Mouse (Mus musculus) intestine, postnatal 0 days (tissue): ENCODE data around the gene Ube2cbp. TPM values are rescaled to one million over a fixed set of nuclear protein-coding genes. Genes with fewer than 3 reads are reported as not detected.
A peak's percentile ranks its signal among the peaks of the same experiment; 100 is the strongest.

Experiments
- ATAC-seq: fragments of 200-750 bp; cut with Nextera tagmentation; 2 replicates; pipeline ENCODE4 v1.8.0; 2017; ENCODE audit warnings: mild to moderate bottlenecking, moderate TSS enrichment, moderate library complexity
- H3K27ac ChIP-seq: fragments of 300-500 bp; sonication (generic); 2 replicates; pipeline ENCODE4 v1.5.1; 2014; ENCODE audit warnings: mild to moderate bottlenecking, low read depth, low read length, moderate library complexity
- H3K27me3 ChIP-seq: fragments of 300-500 bp; sonication (generic); replicated peaks from 2 replicates; pipeline ENCODE4 v1.6.1; 2014; ENCODE audit warnings: low read length, mixed read lengths; ENCODE audit not compliant: control insufficient read depth, insufficient read depth
- H3K36me3 ChIP-seq: fragments of 300-500 bp; sonication (generic); 2 replicates; pipeline ENCODE4 v1.6.1; 2014; ENCODE audit warnings: mild to moderate bottlenecking, moderate library complexity; ENCODE audit not compliant: control insufficient read depth, insufficient read depth
- H3K4me1 ChIP-seq: fragments of 300-500 bp; sonication (generic); replicated peaks from 2 replicates; pipeline ENCODE4 v1.6.1; 2014; ENCODE audit warnings: antibody characterized with exemption, low read length, mixed read lengths; ENCODE audit not compliant: control insufficient read depth, insufficient read depth
- H3K4me2 ChIP-seq: fragments of 300-500 bp; sonication (generic); replicated peaks from 2 replicates; pipeline ENCODE4 v1.6.1; 2014; ENCODE audit warnings: low read depth, mild to moderate bottlenecking, moderate library complexity
- H3K4me3 ChIP-seq: fragments of 300-500 bp; sonication (generic); 2 replicates; pipeline ENCODE4 v1.5.1; 2014; ENCODE audit warnings: low read depth, low read length
- H3K9ac ChIP-seq: fragments of 300-500 bp; sonication (generic); 2 replicates; pipeline ENCODE4 v1.6.1; 2014; ENCODE audit warnings: mild to moderate bottlenecking, low read depth, low read length
- H3K9me3 ChIP-seq: fragments of 300-500 bp; sonication (generic); 2 replicates; pipeline ENCODE4 v1.6.1; 2016; ENCODE audit warnings: mixed run types; ENCODE audit not compliant: control insufficient read depth
- CTCF ChIP-seq: sonication (generic); IDR thresholded peaks from 2 replicates; pipeline ENCODE4 v1.5.1; 2016; ENCODE audit warnings: low read depth, mild to moderate bottlenecking, control low read depth, antibody characterized with exemption, moderate library complexity
- WGBS: fragments of 180-500 bp; shearing (Covaris S2); extraction: QIAGEN DNeasy Blood & Tissue Kit; methylation state at CpG from one replicate; pipeline ENCODE4 v1.1.7; 2014; 5-methylcytosine and 5-hydroxymethylcytosine counted together
- polyA plus RNA-seq: library from polyadenylated mRNA; unstranded; fragments of >200 nt; fragmentation: Nextera tagmentation; extraction: Ambion mirVana; gene quantifications from 2 replicates; pipeline ENCODE4 v1.2.1, GENCODE M21; 2015

Ube2cbp gene
- polyA plus RNA-seq, 1 experiment from 2014 or later, result 1.6 TPM

DNA sequence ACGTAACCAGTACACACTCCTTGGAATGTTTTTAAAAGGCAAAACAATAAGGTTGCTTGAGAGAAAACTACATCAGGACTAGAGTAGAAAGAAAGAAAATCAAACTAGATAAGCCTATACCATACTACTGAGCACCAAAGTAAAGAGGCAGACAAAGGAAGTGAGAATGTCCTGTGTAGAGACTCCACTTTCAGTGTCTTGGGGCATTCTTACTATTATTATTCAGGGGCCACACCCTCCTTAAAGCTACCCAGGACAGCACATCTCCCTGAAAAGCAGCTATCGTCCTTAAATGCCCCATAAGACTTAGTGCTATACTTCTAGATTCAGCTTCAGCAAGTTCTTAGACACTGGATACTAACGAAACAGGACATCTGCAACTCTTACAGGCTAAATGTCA lies 11.1 kb downstream of the Ube2cbp start:
- no peak overlapping the region for H3K27ac ChIP-seq
- H3K4me1 ChIP-seq, result no peaks in the 10 kb centered on the region
- ATAC-seq, result no peak
- H3K4me3 ChIP-seq, result no peak overlapping the region
- 76% methylated on average over 3 of the region's 3 CpGs for WGBS
- H3K9me3 ChIP-seq, result no peaks in the 10 kb centered on the region
- H3K9ac ChIP-seq, result no peak overlapping the region
- no peaks in the 10 kb centered on the region for H3K27me3 ChIP-seq
- no peaks in the 10 kb centered on the region for H3K36me3 ChIP-seq
- no peak for TF ChIP-seq CTCF
- H3K4me2 ChIP-seq, result no peak overlapping the region

DNA sequence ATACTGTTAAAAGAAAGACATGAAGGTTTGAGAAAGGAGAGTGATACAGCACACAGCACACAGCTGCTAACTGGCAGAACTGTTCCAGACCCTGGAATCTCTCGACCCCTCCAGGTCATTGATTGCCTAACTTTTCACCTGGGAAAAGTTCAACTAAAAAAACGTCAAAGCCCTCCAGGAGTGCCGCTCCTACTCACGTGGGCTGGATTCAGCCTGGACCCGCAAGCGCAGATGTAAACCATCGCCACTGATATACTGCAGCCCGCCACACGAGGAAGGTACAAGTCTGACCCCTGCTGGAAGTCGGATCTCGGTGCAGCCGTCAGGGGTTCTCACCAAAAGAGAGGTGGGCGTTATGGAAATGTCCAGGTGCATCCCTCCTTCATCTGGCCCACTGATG lies 13.1 kb downstream of the Ube2cbp start:
- Histone ChIP-seq H3K36me3 (no peaks in the 10 kb centered on the region), H3K27me3 (no peaks in the 10 kb centered on the region), H3K4me2 (peak overlapping the region; percentile 10; the same call in 1 of the 2 replicates), H3K27ac (no peak overlapping the region), H3K9ac (no peak overlapping the region), H3K9me3 (no peaks in the 10 kb centered on the region), H3K4me1 (no peaks in the 10 kb centered on the region), H3K4me3 (no peak overlapping the region)
- WGBS, result 2% methylated on average over 13 of the region's 13 CpGs
- peak; percentile 89 for TF ChIP-seq CTCF
- peak; percentile 53; the same call in 1 of the 2 replicates for ATAC-seq

DNA sequence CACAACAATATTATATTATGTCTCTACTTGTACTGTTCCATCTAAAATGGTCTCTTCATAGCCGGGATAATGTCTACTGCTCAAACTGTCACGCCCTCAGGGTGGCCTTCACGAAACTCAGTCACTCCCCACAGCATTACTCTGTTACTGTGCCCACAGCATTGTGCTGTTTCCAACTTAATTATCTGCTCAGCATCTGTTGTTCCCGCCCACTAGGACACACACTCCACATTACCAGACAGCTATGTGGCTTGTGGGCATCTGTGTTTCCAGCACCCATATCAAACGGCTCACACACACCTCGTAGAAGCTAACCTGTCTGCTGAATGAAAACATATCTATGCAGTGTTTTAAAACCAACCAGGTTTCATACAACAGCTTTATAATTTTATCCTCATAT lies 13.7 kb downstream of the Ube2cbp start:
- no peaks in the 10 kb centered on the region for H3K4me1 ChIP-seq
- no peak for ATAC-seq
- no peak overlapping the region for H3K27ac ChIP-seq
- H3K4me3 ChIP-seq, result no peak overlapping the region
- no peak overlapping the region for H3K4me2 ChIP-seq
- WGBS, result 58% methylated on average over 6 of the region's 6 CpGs
- no peaks in the 10 kb centered on the region for H3K36me3 ChIP-seq
- TF ChIP-seq CTCF, result no peak
- H3K27me3 ChIP-seq, result no peaks in the 10 kb centered on the region
- no peaks in the 10 kb centered on the region for H3K9me3 ChIP-seq
- H3K9ac ChIP-seq, result no peak overlapping the region

DNA sequence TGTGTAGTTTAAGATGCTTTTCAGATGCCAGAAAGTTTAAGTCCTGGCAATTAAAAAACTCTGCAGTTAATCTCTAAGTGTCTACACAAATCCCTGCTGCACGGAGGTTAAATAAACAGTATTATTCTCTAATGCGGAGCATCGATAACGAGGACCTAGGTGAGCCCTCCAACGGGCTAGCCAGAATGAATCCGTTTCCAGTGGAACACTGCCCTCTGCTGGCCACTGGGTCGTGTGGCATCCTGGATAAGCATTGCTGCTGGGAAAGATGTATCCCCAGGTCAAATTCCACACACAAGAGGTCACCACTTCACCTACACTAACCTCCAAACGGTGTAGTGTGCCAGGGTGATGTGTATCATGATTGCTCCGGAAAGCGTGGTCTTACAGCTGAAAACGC lies 15.2 kb downstream of the Ube2cbp start:
- Histone ChIP-seq H3K27me3 (no peaks in the 10 kb centered on the region), H3K27ac (no peak overlapping the region), H3K4me2 (no peak overlapping the region), H3K9ac (no peak overlapping the region), H3K9me3 (no peaks in the 10 kb centered on the region), H3K36me3 (no peaks in the 10 kb centered on the region), H3K4me3 (no peak overlapping the region), H3K4me1 (no peaks in the 10 kb centered on the region)
- peak; percentile 97 for TF ChIP-seq CTCF
- ATAC-seq, result no peak
- WGBS, result 4% methylated on average over 11 of the region's 11 CpGs

DNA sequence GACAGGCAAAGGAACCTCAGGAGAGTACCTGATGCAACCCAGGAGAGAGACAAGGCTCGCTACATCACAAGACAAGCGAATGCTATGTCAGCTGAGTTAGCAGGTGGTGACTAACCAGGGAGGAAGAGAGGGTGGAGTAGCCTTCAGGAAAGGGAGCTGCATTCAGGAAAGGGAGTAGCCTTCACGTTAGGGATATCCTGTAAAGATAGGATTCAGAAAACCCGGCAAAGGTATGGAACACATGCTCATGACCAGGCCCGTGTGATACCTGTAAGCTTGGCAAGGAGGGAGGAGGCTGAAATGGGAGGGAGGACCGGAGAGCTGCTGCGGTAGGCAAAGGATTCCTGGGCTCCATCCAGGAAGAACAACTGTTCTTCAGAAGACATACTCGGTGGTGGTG lies 17.3 kb downstream of the Ube2cbp start:
- TF ChIP-seq CTCF, result no peak
- ATAC-seq, result no peak
- H3K4me3 ChIP-seq, result no peak overlapping the region
- no peak overlapping the region for H3K9ac ChIP-seq
- no peaks in the 10 kb centered on the region for H3K36me3 ChIP-seq
- no peaks in the 10 kb centered on the region for H3K9me3 ChIP-seq
- no peak overlapping the region for H3K27ac ChIP-seq
- H3K4me2 ChIP-seq, result no peak overlapping the region
- H3K27me3 ChIP-seq, result no peaks in the 10 kb centered on the region
- 86% methylated on average over 8 of the region's 8 CpGs for WGBS
- no peaks in the 10 kb centered on the region for H3K4me1 ChIP-seq

DNA sequence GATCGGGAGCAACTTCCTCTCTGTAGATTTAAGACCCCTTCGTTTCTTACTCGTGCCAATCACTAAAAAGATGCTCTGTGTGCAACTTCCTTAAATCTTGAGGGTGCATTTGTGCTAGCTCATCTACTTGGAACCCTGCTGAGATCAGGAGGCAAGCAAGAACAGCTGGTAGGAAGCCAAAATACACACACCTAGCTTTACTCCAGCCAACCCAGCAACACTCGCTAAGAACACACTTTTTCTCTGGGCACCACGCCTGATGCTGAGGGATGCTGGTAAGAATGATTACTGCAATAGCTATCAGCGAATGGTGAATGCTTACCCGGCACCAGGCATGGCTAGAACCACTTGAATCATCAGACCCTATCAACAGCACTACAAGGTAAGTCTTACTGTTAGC lies 17.9 kb downstream of the Ube2cbp start:
- TF ChIP-seq CTCF, result no peak
- WGBS, result 92% methylated on average over 7 of the region's 7 CpGs
- Histone ChIP-seq H3K4me2 (no peak overlapping the region), H3K9ac (no peak overlapping the region), H3K36me3 (no peaks in the 10 kb centered on the region), H3K9me3 (no peaks in the 10 kb centered on the region), H3K4me3 (no peak overlapping the region), H3K27me3 (no peaks in the 10 kb centered on the region), H3K27ac (no peak overlapping the region), H3K4me1 (no peaks in the 10 kb centered on the region)
- no peak for ATAC-seq

DNA sequence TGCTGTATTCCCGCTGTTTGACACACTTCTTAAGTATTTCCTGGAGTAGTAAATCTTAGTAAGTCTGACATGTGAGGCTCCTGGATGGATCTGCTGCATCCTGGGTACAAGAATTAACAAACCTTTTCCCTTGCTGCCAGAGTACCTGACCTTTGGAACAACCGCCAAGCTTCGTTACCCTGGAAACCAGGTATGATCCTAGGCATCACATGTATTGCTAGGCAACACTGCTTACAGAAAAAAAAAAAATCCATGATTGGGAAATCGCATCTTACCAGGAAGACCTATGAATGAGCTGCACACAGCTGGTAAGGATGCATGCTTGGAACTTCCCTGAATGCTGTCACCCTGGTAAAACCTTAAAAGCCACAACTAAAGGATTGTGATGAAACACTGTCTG lies 22.5 kb downstream of the Ube2cbp start:
- no peaks in the 10 kb centered on the region for H3K4me1 ChIP-seq
- no peak overlapping the region for H3K27ac ChIP-seq
- H3K9ac ChIP-seq, result no peak overlapping the region
- 38% methylated on average over 4 of the region's 4 CpGs for WGBS
- H3K4me3 ChIP-seq, result no peak overlapping the region
- H3K9me3 ChIP-seq, result no peaks in the 10 kb centered on the region
- H3K36me3 ChIP-seq, result no peaks in the 10 kb centered on the region
- peak; percentile 89 for ATAC-seq
- H3K4me2 ChIP-seq, result no peak overlapping the region
- no peaks in the 10 kb centered on the region for H3K27me3 ChIP-seq
- no peak for TF ChIP-seq CTCF
